Mouse (Mus musculus): ENCODE data around the gene Ermp1.

GRCm38 (mm10) chr19:29663780-29664179 is 15.6 kb upstream of the Ermp1 start:
- TF ChIP-seq CTCF (IDR thresholded peaks at IDR 0.05; ENCODE audit: borderline replicate concordance, insufficient read depth, low read depth, low read length) (no peak), POLR2A (IDR thresholded peaks at IDR 0.05; ENCODE audit: borderline replicate concordance, insufficient read depth, low read length) (no peak)
